7 mouse cellular contexts compared by ENCODE assay signal in genomic region chr7:43672581-43673260, GRCm38 (mm10). TPM values are rescaled to one million over a fixed set of nuclear protein-coding genes. Genes with fewer than 3 reads are reported as not detected.
A peak's percentile ranks its signal among the peaks of the same experiment; 100 is the strongest.
DNase-seq lines count a peak whose midpoint lies in the region; ATAC-seq and TF ChIP-seq lines count a peak whose summit lies in the region.

No protein-coding gene starts in this region.

- H3K4me2 ChIP-seq in kidney, embryonic 15.5 days: peak overlapping the region; percentile 83

- no peaks in the 10 kb centered on the region for H3K27me3 ChIP-seq in kidney, embryonic 15.5 days

- H3K4me3 ChIP-seq in embryonic fibroblast, embryonic 13.5 days (ENCODE audit: insufficient read depth, low read length): peak overlapping the region; percentile 94
- H3K4me3 ChIP-seq in kidney, embryonic 15.5 days (replicated peaks): peak overlapping the region; percentile 72

- peak overlapping the region; percentile 70 for H3K9ac ChIP-seq in kidney, embryonic 15.5 days

- no peak for TF ChIP-seq CTCF in embryonic fibroblast, embryonic 13.5 days (IDR thresholded peaks at IDR 0.05; ENCODE audit: borderline replicate concordance, insufficient read depth, low read length)

- ATAC-seq in kidney, embryonic 15.5 days (replicated peaks; ENCODE audit: low FRiP score): peak; percentile 13
- peak; percentile 12 for ATAC-seq in megakaryocyte-erythroid progenitor cell, adult 5-6 weeks (replicated peaks; ENCODE audit: low FRiP score, low TSS enrichment, poor library complexity, severe bottlenecking)

- 4% methylated on average over 10 of the region's 10 CpGs for WGBS in kidney, embryonic 15.5 days

- DNase-seq in thymus, postnatal 4 days: peak; percentile 18
- no peak for DNase-seq in thymus, postnatal 36 days
- no peak for DNase-seq in MN1 (ENCODE audit: low spot score)
- no peak for DNase-seq in spleen, adult 12 weeks (ENCODE audit: low spot score)

- TF ChIP-seq POLR2A in embryonic fibroblast, embryonic 13.5 days (IDR thresholded peaks at IDR 0.05; ENCODE audit: low read depth, low read length): no peak

- H3K4me1 ChIP-seq in embryonic fibroblast, embryonic 13.5 days (ENCODE audit: control insufficient read depth, insufficient read depth, low read length): no peaks in the 10 kb centered on the region
- peaks cover 11% of the 10 kb centered on the region for H3K4me1 ChIP-seq in kidney, embryonic 15.5 days

- no peak overlapping the region for H3K27ac ChIP-seq in embryonic fibroblast, embryonic 13.5 days (ENCODE audit: insufficient read depth, low read length)
- peak overlapping the region; percentile 78 for H3K27ac ChIP-seq in kidney, embryonic 15.5 days

- peaks cover 39% of the 10 kb centered on the region for H3K36me3 ChIP-seq in kidney, embryonic 15.5 days

- H3K9me3 ChIP-seq in kidney, embryonic 15.5 days (replicated peaks): no peaks in the 10 kb centered on the region

RNA-seq across cellular contexts. Expression of gene Ctu1, which starts 0.9 kb away (rescaled TPM):
- polyA plus RNA-seq in embryonic fibroblast, embryonic 13.5 days (2011; ENCODE audit: insufficient read length, low read depth, missing spikeins): 6.5 and 6.6 TPM in 2 replicates
- 15.3 and 16.8 TPM in 2 replicates for polyA plus RNA-seq in kidney, embryonic 15.5 days (2015; fragmentation: Nextera tagmentation; extraction: Ambion mirVana)
- 8.6 and 13.2 TPM in 2 replicates for total RNA-seq in megakaryocyte-erythroid progenitor cell, adult 5-6 weeks (2014; fragmentation: Nextera tagmentation)
- total RNA-seq in megakaryocyte-erythroid progenitor cell, adult 5-6 weeks (2017): 5.3 and 8.8 TPM in 2 replicates

RNA-seq across cellular contexts. Expression of gene Siglece, which starts 12.8 kb away (rescaled TPM):
- polyA plus RNA-seq in embryonic fibroblast, embryonic 13.5 days (2011; ENCODE audit: insufficient read length, low read depth, missing spikeins): not detected in 2 replicates
- 0.66 and 0.77 TPM in 2 replicates for polyA plus RNA-seq in kidney, embryonic 15.5 days (2015; fragmentation: Nextera tagmentation; extraction: Ambion mirVana)
- total RNA-seq in megakaryocyte-erythroid progenitor cell, adult 5-6 weeks (2014; fragmentation: Nextera tagmentation): 0.84 TPM in 1 of 2 replicates, not detected in the other
- 2.2 TPM in 1 of 2 replicates, not detected in the other for total RNA-seq in megakaryocyte-erythroid progenitor cell, adult 5-6 weeks (2017)

RNA-seq across cellular contexts. Expression of gene Klk14, which starts 17.5 kb away (rescaled TPM):
- not detected in 2 replicates for polyA plus RNA-seq in embryonic fibroblast, embryonic 13.5 days (2011; ENCODE audit: insufficient read length, low read depth, missing spikeins)
- not detected in 2 replicates for polyA plus RNA-seq in kidney, embryonic 15.5 days (2015; fragmentation: Nextera tagmentation; extraction: Ambion mirVana)
- not detected in 2 replicates for total RNA-seq in megakaryocyte-erythroid progenitor cell, adult 5-6 weeks (2014; fragmentation: Nextera tagmentation)
- total RNA-seq in megakaryocyte-erythroid progenitor cell, adult 5-6 weeks (2017): not detected in 2 replicates

RNA-seq across cellular contexts. Expression of gene Ceacam18, which starts 38.2 kb away (rescaled TPM):
- not detected in 2 replicates for polyA plus RNA-seq in embryonic fibroblast, embryonic 13.5 days (2011; ENCODE audit: insufficient read length, low read depth, missing spikeins)
- not detected in 2 replicates for polyA plus RNA-seq in kidney, embryonic 15.5 days (2015; fragmentation: Nextera tagmentation; extraction: Ambion mirVana)
- not detected in 2 replicates for total RNA-seq in megakaryocyte-erythroid progenitor cell, adult 5-6 weeks (2014; fragmentation: Nextera tagmentation)
- not detected in 2 replicates for total RNA-seq in megakaryocyte-erythroid progenitor cell, adult 5-6 weeks (2017)

RNA-seq across cellular contexts. Expression of gene Klk13, which starts 39.6 kb away (rescaled TPM):
- not detected in 2 replicates for polyA plus RNA-seq in embryonic fibroblast, embryonic 13.5 days (2011; ENCODE audit: insufficient read length, low read depth, missing spikeins)
- 0.47 and 0.64 TPM in 2 replicates for polyA plus RNA-seq in kidney, embryonic 15.5 days (2015; fragmentation: Nextera tagmentation; extraction: Ambion mirVana)
- not detected in 2 replicates for total RNA-seq in megakaryocyte-erythroid progenitor cell, adult 5-6 weeks (2014; fragmentation: Nextera tagmentation)
- not detected in 2 replicates for total RNA-seq in megakaryocyte-erythroid progenitor cell, adult 5-6 weeks (2017)
